Mouse (Mus musculus): ENCODE measurements around the gene Cyp2d11. TPM values are rescaled to one million over a fixed set of nuclear protein-coding genes. Genes with fewer than 3 reads are reported as not detected.

The Cyp2d11 gene
- polyA plus RNA-seq, 1 experiment from 2014 or later: not detected

DNA sequence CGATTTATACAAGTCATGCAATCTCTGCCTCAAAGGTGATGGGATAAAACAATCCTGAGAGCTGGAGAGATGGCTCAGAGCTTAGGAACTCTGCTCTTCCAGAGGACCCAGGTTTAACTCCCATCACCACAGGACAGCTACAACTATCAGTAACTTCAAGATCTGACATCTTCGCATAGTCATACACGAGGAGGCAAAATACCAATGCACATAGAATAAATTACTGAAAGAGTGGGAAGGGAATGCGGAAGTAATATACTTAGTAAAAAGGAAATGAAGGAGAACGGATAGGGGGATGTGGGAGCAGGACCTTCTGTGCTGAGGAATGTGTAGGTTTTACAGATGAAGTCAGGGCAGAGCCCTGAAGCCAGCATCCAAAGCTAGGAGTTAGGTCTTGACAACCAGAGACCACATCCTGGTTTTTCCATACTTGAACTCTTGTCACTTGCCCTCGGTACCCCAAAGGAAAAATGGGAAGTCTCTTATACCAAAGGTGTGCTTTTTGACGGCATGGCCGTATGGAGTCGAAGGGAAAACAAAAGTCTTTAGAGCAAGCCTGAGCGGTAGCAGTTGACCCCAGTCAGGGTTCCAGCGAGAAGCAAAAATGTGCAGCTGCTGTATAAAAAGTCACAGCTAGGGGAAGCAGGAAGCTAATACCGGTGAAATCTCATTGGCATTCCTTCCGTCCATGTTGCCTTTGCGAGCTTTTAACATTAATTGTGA, 47.1 kb downstream of the Cyp2d11 start:
- Histone ChIP-seq H3K9me3 (no peaks in the 10 kb centered on the region), H3K4me2 (peak overlapping the region; percentile 59), H3K27me3 (replicated peaks) (peaks cover 3% of the 10 kb centered on the region; the same call in 1 of the 2 replicates), H3K4me3 (peak overlapping the region; percentile 74), H3K36me3 (replicated peaks) (peaks cover 26% of the 10 kb centered on the region), H3K27ac (peak overlapping the region; percentile 95), H3K9ac (peak overlapping the region; percentile 75), H3K4me1 (peaks cover 24% of the 10 kb centered on the region)
- ATAC-seq (replicated peaks): peak; percentile 22; the same call in 1 of the 2 replicates
- WGBS: 62% methylated on average over 14 of the region's 14 CpGs

DNA sequence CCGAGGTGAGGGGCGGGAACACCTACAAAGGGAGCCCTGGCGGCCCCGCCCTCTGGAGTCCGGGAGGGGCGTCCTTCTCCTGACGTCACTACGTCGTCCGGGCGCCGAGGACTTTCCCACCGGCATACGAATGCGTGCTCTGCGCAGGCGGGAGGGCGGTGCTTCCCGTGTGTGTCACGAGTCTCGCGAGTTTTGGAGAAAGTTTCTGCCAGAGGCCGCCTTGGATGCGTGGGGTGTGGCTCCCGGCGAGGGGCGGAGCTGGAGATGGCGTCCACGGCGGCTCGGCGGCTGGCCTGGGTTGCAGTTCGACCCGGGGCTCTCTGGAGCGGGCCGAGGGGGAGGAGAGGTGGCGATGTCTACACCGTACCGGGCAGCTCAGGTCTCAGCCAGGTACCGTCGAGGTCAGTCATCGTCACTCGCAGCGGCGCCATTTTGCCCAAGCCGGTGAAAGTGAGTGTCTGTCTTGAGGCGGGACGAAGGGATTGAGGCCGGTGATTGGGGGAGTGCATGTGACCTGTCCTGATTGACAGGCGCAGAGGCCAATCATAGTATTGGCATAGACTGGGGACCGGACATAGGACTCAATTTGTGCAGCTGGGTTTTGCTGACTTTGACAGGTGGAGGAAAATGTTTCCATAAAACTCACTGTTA, 47.9 kb downstream of the Cyp2d11 start:
- Histone ChIP-seq H3K9ac (peak overlapping the region; percentile 75), H3K4me1 (peaks cover 24% of the 10 kb centered on the region), H3K9me3 (no peaks in the 10 kb centered on the region), H3K4me2 (peak overlapping the region; percentile 59), H3K27me3 (replicated peaks) (peaks cover 6% of the 10 kb centered on the region), H3K27ac (peak overlapping the region; percentile 95), H3K36me3 (replicated peaks) (peaks cover 25% of the 10 kb centered on the region), H3K4me3 (peak overlapping the region; percentile 74)
- peak; percentile 99 for ATAC-seq (replicated peaks)
- under 1% methylated on average over 51 of the region's 51 CpGs for WGBS

DNA sequence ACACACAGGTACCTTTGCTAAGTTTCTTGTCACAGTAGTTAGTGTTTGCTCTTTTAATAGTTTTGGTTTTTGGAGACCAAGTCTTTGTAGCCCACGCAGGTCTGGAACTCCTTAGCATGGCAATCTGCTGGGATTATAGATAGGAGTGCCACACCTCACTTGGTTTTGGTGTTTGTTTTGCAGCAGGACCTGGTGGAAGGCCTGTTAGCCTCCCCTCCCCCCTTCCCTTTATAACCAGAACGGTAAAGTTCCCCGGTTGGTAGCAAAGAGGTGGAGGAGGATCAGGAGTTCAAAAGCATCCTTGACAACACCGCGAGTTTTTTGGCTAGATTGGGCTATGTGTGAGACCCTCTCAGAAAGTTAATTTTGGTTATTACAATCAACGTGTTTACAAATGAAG, 48.9 kb downstream of the Cyp2d11 start:
- Histone ChIP-seq H3K9ac (no peak overlapping the region), H3K36me3 (replicated peaks) (peaks cover 17% of the 10 kb centered on the region), H3K27me3 (replicated peaks) (peaks cover 14% of the 10 kb centered on the region), H3K4me2 (no peak overlapping the region), H3K9me3 (no peaks in the 10 kb centered on the region), H3K4me3 (no peak overlapping the region), H3K27ac (no peak overlapping the region), H3K4me1 (peaks cover 25% of the 10 kb centered on the region)
- ATAC-seq (replicated peaks): no peak
- 89% methylated on average over 6 of the region's 6 CpGs for WGBS

DNA sequence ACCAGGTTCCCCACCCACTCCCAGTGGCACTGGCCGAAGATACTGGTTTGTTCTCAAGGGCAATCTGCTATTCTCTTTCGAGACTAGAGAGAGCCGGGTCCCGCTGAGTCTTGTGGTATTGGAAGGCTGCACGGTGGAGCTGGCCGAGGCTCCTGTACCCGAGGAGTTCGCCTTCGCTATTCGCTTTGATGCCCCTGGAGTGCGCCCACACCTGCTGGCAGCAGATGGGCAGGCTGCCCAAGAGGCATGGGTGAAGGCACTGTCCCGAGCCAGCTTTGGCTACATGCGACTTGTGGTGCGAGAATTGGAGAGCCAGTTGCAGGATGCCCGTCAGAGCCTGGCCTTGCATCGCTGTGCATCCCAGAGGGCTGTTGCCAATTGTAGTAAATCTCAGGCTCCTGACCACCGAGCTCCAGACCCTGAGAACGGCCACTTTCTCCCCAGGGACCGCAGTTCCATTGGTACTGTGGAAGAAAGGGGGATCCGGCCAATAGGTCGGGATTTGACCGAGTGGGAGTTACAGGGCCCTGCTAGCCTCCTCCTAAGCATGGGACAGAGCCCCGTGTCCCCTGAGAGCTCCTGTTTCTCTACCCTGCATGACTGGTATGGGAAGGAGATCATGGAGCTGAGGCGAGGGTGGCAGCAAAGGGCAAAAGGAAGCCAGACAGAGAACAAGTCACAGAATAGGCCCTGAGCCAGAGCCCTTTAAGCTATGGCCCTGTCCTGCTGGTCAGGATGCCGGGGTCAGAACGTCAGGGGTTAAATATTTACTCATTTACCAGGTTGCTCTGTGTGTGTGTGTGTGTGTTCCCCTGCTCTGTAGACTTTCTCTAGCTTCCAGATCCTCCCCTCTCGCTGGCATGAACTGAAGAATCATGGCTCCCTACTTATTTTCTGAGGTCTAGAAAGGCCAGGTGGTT, 50.2 kb downstream of the Cyp2d11 start:
- H3K9ac ChIP-seq: no peak overlapping the region
- WGBS: 91% methylated on average over 27 of the region's 27 CpGs
- no peak overlapping the region for H3K27ac ChIP-seq
- 0 out of 2 replicates have a peak, but pooled peaks cover 4% of the 10 kb centered on the region for H3K36me3 ChIP-seq (replicated peaks)
- H3K4me1 ChIP-seq: peaks cover 25% of the 10 kb centered on the region
- H3K27me3 ChIP-seq (replicated peaks): peaks cover 14% of the 10 kb centered on the region
- H3K4me3 ChIP-seq: no peak overlapping the region
- ATAC-seq (replicated peaks): no peak
- H3K9me3 ChIP-seq: no peaks in the 10 kb centered on the region
- H3K4me2 ChIP-seq: no peak overlapping the region

DNA sequence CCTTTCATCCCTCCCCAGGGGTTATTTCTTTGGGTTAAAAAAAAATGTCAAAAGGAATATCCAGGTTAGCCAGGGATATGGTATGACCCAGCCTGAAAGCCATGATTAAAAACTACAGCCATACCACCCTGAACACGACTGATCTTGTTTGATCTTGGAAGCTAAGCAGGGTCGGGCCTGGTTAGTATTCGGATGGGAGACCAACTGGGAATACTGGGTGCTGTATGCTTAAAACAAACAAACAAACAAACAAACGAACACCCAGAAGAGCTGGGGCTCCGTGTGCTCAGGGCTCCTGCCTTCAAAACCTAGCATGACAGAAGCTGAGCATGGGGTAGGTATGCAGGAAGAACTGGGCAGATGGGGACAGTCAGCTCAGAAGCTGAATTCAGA, 51.3 kb downstream of the Cyp2d11 start:
- Histone ChIP-seq H3K9me3 (no peaks in the 10 kb centered on the region), H3K36me3 (replicated peaks) (no peaks in the 10 kb centered on the region), H3K4me3 (no peak overlapping the region), H3K9ac (no peak overlapping the region), H3K27ac (no peak overlapping the region), H3K4me1 (peaks cover 23% of the 10 kb centered on the region), H3K4me2 (no peak overlapping the region), H3K27me3 (replicated peaks) (peaks cover 14% of the 10 kb centered on the region)
- no peak for ATAC-seq (replicated peaks)
- WGBS: 84% methylated on average over 5 of the region's 5 CpGs

DNA sequence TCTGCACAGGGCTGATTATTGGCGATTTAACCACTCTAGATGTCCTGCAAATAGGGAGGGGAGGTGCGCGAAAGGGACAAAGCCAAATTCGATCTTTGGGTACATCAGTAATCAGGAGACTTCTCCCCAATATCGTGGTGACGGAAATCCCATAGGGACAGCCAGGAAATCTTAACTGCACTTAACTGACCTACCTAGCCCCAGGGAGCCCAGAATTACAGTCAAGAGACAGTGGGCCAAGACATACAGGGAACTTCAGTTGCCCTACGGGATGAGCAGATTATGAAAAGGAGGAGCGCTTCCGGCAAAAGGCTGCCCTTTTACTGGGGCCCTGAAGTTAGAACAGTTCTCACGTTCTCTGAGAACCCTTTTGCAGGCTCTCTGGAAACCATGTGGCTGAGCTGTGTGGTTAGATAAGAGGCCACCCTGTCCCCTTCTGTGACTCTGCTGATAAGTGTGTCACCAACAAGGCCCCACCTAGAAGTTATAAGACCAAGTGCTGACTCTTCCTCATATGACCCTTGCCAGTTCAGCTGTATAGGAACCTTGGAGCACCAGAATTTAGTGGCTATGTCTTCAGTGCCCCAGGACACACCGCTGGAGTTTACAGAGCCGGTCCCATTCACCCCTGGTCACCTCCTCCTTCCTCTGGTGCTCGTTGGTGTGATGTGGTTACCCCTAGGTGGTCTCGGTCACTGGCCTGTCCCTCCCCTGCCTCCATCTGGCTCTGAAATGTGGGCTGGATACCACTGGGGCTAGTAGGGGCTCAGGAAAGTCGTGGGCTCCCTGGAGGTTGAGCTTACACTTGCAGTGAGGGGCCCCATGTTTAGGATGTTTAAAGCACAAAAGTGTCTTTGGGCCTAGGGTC, 51.9 kb downstream of the Cyp2d11 start:
- ATAC-seq (replicated peaks): no peak
- 68% methylated on average over 15 of the region's 15 CpGs for WGBS
- H3K4me2 ChIP-seq: no peak overlapping the region
- peaks cover 14% of the 10 kb centered on the region for H3K27me3 ChIP-seq (replicated peaks)
- no peaks in the 10 kb centered on the region for H3K36me3 ChIP-seq (replicated peaks)
- H3K9ac ChIP-seq: no peak overlapping the region
- H3K4me3 ChIP-seq: no peak overlapping the region
- no peak overlapping the region for H3K27ac ChIP-seq
- no peaks in the 10 kb centered on the region for H3K9me3 ChIP-seq
- peaks cover 21% of the 10 kb centered on the region for H3K4me1 ChIP-seq

DNA sequence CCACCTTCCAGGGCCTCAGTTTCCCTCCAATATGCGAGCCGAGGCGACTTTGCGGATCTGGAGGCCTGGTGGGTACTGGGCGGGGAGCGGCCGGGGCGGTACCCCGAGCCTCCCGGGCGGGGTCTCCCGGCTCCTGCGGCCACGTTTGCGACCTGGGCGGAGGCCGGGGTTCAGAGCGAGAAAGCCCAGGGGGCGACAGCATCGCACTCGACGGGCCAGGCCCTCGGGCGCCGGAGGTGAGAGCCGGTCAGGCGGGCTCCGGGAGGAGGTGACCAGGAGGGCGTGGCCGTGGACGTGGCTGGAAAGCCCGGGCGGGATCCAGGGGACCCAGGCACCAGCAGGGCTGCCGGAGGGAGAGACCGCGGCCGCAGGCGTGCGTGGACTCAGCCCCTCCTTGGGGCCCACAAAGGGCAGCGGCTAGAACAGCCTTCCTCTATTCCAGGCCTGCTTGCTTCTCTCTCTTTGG, 52.8 kb downstream of the Cyp2d11 start:
- Histone ChIP-seq H3K27ac (no peak overlapping the region), H3K9ac (peak overlapping the region; percentile 10; the same call in 1 of the 2 replicates), H3K4me1 (peaks cover 16% of the 10 kb centered on the region), H3K27me3 (replicated peaks) (peaks cover 14% of the 10 kb centered on the region), H3K4me3 (peak overlapping the region; percentile 21), H3K4me2 (peak overlapping the region; percentile 45), H3K36me3 (replicated peaks) (no peaks in the 10 kb centered on the region), H3K9me3 (no peaks in the 10 kb centered on the region)
- WGBS: 5% methylated on average over 34 of the region's 40 CpGs
- no peak for ATAC-seq (replicated peaks)

DNA sequence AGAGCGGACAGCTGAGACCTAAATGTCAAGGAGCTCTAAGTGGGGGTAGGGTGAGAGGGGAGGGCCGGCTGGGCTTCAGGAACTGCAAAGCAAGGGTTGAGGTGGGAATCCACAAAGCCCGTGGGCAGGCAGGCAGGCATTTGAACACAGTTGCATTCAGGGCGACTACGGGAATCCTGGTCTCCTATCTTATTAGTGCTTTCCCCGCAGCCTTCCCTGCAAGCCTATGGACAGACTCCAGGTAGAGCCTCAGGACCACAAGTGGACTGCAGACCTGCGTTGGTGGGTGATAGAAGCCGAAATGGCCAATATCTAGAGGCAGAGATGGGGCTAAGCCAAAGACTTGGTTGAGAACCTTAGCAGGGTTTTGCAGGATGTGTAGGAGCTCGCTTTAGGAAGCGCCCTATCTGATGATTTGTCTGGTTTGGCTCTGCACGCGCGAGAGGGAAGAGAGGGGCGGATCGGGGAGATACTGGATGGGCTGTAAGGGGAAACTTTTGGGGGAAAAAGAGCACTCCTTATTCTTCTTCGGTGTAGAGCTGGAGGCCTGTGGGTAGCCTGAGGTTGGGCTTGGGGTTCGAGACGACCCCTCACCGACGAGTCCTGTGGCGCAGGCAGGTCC, 53.3 kb downstream of the Cyp2d11 start:
- H3K4me3 ChIP-seq: peak overlapping the region; percentile 21
- H3K9ac ChIP-seq: no peak overlapping the region

DNA sequence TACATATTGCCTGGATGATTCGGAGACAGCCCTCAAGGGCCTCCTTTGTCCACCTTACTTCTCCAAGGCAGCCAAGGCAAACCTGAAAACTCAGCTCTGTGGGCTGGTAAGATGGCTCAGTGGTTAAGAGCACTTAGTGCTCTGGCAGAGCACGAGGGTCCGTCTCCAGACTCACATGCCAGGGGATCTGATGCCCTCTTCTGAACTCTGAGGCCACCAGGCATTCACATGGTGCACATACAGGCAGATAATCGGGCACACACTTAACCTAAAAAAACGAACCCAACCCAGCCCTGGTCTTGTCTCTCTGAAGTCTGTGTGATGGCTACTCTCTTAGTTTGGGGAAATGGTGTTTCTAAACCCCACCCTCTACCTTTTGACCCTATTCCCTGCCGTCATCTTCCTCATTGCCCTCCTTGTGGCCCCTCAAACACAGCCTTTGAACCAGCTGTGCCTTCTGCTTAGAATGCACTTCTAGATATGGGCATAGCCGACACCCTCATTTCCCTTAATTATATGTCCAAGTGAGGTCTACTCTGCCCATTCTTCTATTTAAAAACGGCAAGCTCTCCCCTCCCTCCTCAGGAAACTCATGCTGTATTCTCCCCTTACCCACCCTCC, 54.1 kb downstream of the Cyp2d11 start:
- WGBS: 80% methylated on average over 8 of the region's 8 CpGs
- Histone ChIP-seq H3K4me3 (no peak overlapping the region), H3K4me2 (no peak overlapping the region), H3K27ac (no peak overlapping the region), H3K4me1 (peaks cover 16% of the 10 kb centered on the region), H3K9ac (no peak overlapping the region), H3K27me3 (replicated peaks) (peaks cover 14% of the 10 kb centered on the region), H3K9me3 (no peaks in the 10 kb centered on the region), H3K36me3 (replicated peaks) (no peaks in the 10 kb centered on the region)
- ATAC-seq (replicated peaks): no peak

More for the DNA sequence above, 53.3 kb downstream of the Cyp2d11 start:
- H3K4me2 ChIP-seq: peak overlapping the region; percentile 45
- WGBS: 44% methylated on average over 21 of the region's 21 CpGs
- ATAC-seq (replicated peaks): no peak
- H3K9me3 ChIP-seq: no peaks in the 10 kb centered on the region
- H3K27ac ChIP-seq: no peak overlapping the region
- H3K36me3 ChIP-seq (replicated peaks): no peaks in the 10 kb centered on the region
- H3K4me1 ChIP-seq: peaks cover 16% of the 10 kb centered on the region
- peaks cover 14% of the 10 kb centered on the region for H3K27me3 ChIP-seq (replicated peaks)
